Mouse (Mus musculus) lung, adult 2 months (tissue): Measurements from ENCODE around the gene Mid1.
"Not testable (repeated sequence)": the region's sequence is repeated elsewhere in the genome, so short reads cannot be mapped to it uniquely, and the experiment has no call there.

Experiments
- CTCF ChIP-seq: fragments of 200-500 bp; IDR thresholded peaks from 2 replicates; pipeline ENCODE4 v1.5.1; 2011; ENCODE audit warnings: mild to moderate bottlenecking, low read length, control low read depth; ENCODE audit not compliant: insufficient read depth
- POLR2A ChIP-seq: fragments of 200-500 bp; IDR thresholded peaks from 2 replicates; pipeline ENCODE4 v1.6.1; 2011; ENCODE audit warnings: low read depth, mild to moderate bottlenecking, control low read depth, low read length, borderline replicate concordance; ENCODE audit errors: extremely low read depth

DNA sequence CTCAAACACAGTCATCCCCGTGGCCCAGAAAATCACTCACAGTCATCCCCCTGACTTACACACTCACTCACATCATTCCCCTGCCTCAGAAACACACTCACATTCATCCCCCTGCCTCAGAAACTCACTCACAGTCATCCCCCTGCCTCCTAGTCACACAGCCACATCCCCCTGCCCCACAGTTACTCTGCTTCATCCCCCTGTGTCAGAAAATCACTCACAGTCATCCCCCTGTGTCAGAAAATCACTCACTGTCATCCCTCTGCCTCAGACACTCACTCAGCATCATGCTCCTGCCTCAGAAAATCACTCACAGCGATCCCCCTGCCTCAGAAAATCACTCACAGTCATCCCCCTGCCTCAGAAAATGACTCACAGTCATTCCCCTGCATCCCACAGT lies 319.2 kb downstream of the Mid1 start:
- TF ChIP-seq CTCF, POLR2A: not testable (repeated sequence)
